Mouse (Mus musculus): ENCODE data around the gene Hsd17b3. TPM values are rescaled to one million over a fixed set of nuclear protein-coding genes. Genes with fewer than 3 reads are reported as not detected.

Hsd17b3 gene
- total RNA-seq, 1 experiment from 2014 or later: not detected

- no peak for ATAC-seq (replicated peaks; ENCODE audit: insufficient number of reproducible peaks, low FRiP score, low TSS enrichment, poor library complexity, severe bottlenecking)
These were observed 55.1 kb downstream of the Hsd17b3 start for GRCm38 (mm10) chr13:64033921-64034320.

GRCm38 (mm10) chr13:64033181-64033580 lies 55.8 kb downstream of the Hsd17b3 start:
- no peak for ATAC-seq (replicated peaks; ENCODE audit: insufficient number of reproducible peaks, low FRiP score, low TSS enrichment, poor library complexity, severe bottlenecking)

- no peak for ATAC-seq (replicated peaks; ENCODE audit: insufficient number of reproducible peaks, low FRiP score, low TSS enrichment, poor library complexity, severe bottlenecking)
These were observed 57.8 kb downstream of the Hsd17b3 start for GRCm38 (mm10) chr13:64031254-64031653.

- ATAC-seq (replicated peaks; ENCODE audit: insufficient number of reproducible peaks, low FRiP score, low TSS enrichment, poor library complexity, severe bottlenecking): no peak
These were observed 58.2 kb downstream of the Hsd17b3 start for GRCm38 (mm10) chr13:64030792-64031191.

- no peak for ATAC-seq (replicated peaks; ENCODE audit: insufficient number of reproducible peaks, low FRiP score, low TSS enrichment, poor library complexity, severe bottlenecking)
These were observed 64.2 kb downstream of the Hsd17b3 start for GRCm38 (mm10) chr13:64024803-64025202.

- ATAC-seq (replicated peaks; ENCODE audit: insufficient number of reproducible peaks, low FRiP score, low TSS enrichment, poor library complexity, severe bottlenecking): no peak
These were observed 66.1 kb downstream of the Hsd17b3 start for GRCm38 (mm10) chr13:64022786-64023468.

- ATAC-seq (replicated peaks; ENCODE audit: insufficient number of reproducible peaks, low FRiP score, low TSS enrichment, poor library complexity, severe bottlenecking): no peak
These were observed 68.1 kb downstream of the Hsd17b3 start for GRCm38 (mm10) chr13:64020902-64021311.

GRCm38 (mm10) chr13:64018586-64019141 lies 70.4 kb downstream of the Hsd17b3 start:
- ATAC-seq (replicated peaks; ENCODE audit: insufficient number of reproducible peaks, low FRiP score, low TSS enrichment, poor library complexity, severe bottlenecking): no peak

GRCm38 (mm10) chr13:64016048-64016447 lies 73.0 kb downstream of the Hsd17b3 start:
- ATAC-seq (replicated peaks; ENCODE audit: insufficient number of reproducible peaks, low FRiP score, low TSS enrichment, poor library complexity, severe bottlenecking): no peak

- no peak for ATAC-seq (replicated peaks; ENCODE audit: insufficient number of reproducible peaks, low FRiP score, low TSS enrichment, poor library complexity, severe bottlenecking)
These were observed 77.9 kb downstream of the Hsd17b3 start for GRCm38 (mm10) chr13:64011157-64011556.

Other genes with a start within 250 kb of the Hsd17b3 start
- 24.2 to 36.1 TPM (median 26.4 TPM) in 3 replicates for gene Slc35d2, start 40.1 kb upstream of the Hsd17b3 start, total RNA-seq (2017)
- 19.2 to 26.9 TPM (median 21.2 TPM) in 3 replicates for gene Zfp367, start 64.0 kb upstream of the Hsd17b3 start, total RNA-seq (2017)
- 9.6 to 14.1 TPM (median 11.8 TPM) in 3 replicates for gene Habp4, start 72.6 kb upstream of the Hsd17b3 start, total RNA-seq (2017)
- 6.2 to 17.5 TPM (median 8.9 TPM) in 3 replicates for gene Cdc14b, start 186.1 kb upstream of the Hsd17b3 start, total RNA-seq (2017)
- 67.2 to 79.5 TPM (median 78.6 TPM) in 3 replicates for gene Aaed1, start 223.5 kb upstream of the Hsd17b3 start, total RNA-seq (2017)

All from monocyte, adult 5-6 weeks (primary cell).